In the genomic region with DNA sequence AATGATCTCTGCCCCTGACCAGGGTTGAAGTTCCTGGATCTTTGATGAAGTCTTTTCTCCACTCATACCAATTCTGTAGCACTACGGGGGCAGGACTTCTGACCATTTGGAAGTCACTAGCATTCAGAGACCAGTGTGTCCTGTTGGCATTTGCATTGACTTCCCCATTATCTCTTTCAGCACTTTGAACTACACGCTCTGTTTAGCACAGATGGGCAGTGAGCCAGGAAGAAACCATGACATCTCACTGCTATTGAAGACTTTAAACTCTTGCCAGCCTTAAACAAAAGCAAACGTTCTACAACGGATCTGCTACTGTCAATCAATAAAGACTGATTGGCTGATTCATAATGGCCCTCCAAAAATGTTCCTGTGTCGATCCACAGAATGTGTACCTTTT, we compare ENCODE assay signal across 14 mouse cellular contexts.
DNase-seq lines count a peak whose midpoint lies in the region; ATAC-seq and TF ChIP-seq lines count a peak whose summit lies in the region.
"Had no signal": no experiment of that assay in that cellular context is flagged by ENCODE, and none has a peak within 500 bp of the region (broad histone marks: within the 10 kb centered on the region; RNA-seq: fewer than 3 reads in every experiment).

No protein-coding gene starts in this region.

- no peak overlapping the region for H3K4me3 ChIP-seq in liver, adult 2 months (ENCODE audit: insufficient read depth, low read depth, low read length)
- no peak overlapping the region for H3K4me3 ChIP-seq in liver, postnatal 0 days (ENCODE audit: low read depth, low read length)
- no peak overlapping the region for H3K4me3 ChIP-seq in heart, embryonic 12.5 days
- H3K4me3 ChIP-seq: forebrain, embryonic 10.5 days; hindbrain, embryonic 13.5 days; liver, embryonic 13.5 days; midbrain, embryonic 10.5 days; neural tube, embryonic 12.5 days had no signal

- H3K9ac ChIP-seq in liver, adult 2 months (ENCODE audit: low read depth, low read length), result no peak overlapping the region
- no peak overlapping the region for H3K9ac ChIP-seq in liver, postnatal 0 days (replicated peaks)
- no peak overlapping the region for H3K9ac ChIP-seq in heart, embryonic 12.5 days
- H3K9ac ChIP-seq: hindbrain, embryonic 13.5 days; liver, embryonic 13.5 days; neural tube, embryonic 12.5 days had no signal

- no peaks in the 10 kb centered on the region for H3K9me3 ChIP-seq in liver, postnatal 0 days (ENCODE audit: low read length)
- no peaks in the 10 kb centered on the region for H3K9me3 ChIP-seq in heart, embryonic 12.5 days (replicated peaks)
- H3K9me3 ChIP-seq: forebrain, embryonic 10.5 days; hindbrain, embryonic 13.5 days; liver, embryonic 13.5 days; midbrain, embryonic 10.5 days; neural tube, embryonic 12.5 days had no signal

- no peak for TF ChIP-seq CTCF in liver, adult 2 months (IDR thresholded peaks at IDR 0.05; ENCODE audit: low read depth, low read length)
- no peak for TF ChIP-seq CTCF in liver, postnatal 0 days (IDR thresholded peaks at IDR 0.05; ENCODE audit: low read depth)

- no peaks in the 10 kb centered on the region for H3K4me1 ChIP-seq in liver, adult 2 months (ENCODE audit: control insufficient read depth, insufficient read depth, low read length)
- H3K4me1 ChIP-seq in liver, postnatal 0 days (ENCODE audit: insufficient read depth), result no peaks in the 10 kb centered on the region
- no peaks in the 10 kb centered on the region for H3K4me1 ChIP-seq in heart, embryonic 12.5 days (replicated peaks)
- H3K4me1 ChIP-seq: forebrain, embryonic 10.5 days; hindbrain, embryonic 13.5 days; liver, embryonic 13.5 days; midbrain, embryonic 10.5 days; neural tube, embryonic 12.5 days had no signal

- no peaks in the 10 kb centered on the region for H3K36me3 ChIP-seq in liver, adult 2 months (ENCODE audit: control insufficient read depth, insufficient read depth, low read length)
- no peaks in the 10 kb centered on the region for H3K36me3 ChIP-seq in liver, postnatal 0 days (replicated peaks; ENCODE audit: insufficient read depth, low read length)
- no peaks in the 10 kb centered on the region for H3K36me3 ChIP-seq in heart, embryonic 12.5 days
- H3K36me3 ChIP-seq: forebrain, embryonic 10.5 days; hindbrain, embryonic 13.5 days; liver, embryonic 13.5 days; midbrain, embryonic 10.5 days; neural tube, embryonic 12.5 days had no signal

- 23% methylated on average over 5 of the region's 5 CpGs for WGBS in liver, adult 2 months
- 28% methylated on average over 5 of the region's 5 CpGs for WGBS in liver, postnatal 0 days (ENCODE audit: insufficient replicate concordance)
- WGBS in heart, embryonic 12.5 days, result 46% methylated on average over 5 of the region's 5 CpGs

- no peak for ATAC-seq in liver, postnatal 0 days
- no peak for ATAC-seq in heart, embryonic 12.5 days (ENCODE audit: insufficient number of reproducible peaks, low FRiP score)

- no peak for TF ChIP-seq EP300 in liver, postnatal 0 days (IDR thresholded peaks at IDR 0.05; ENCODE audit: low read depth)

- H3K4me2 ChIP-seq in liver, postnatal 0 days (ENCODE audit: low read depth, low read length), result no peak overlapping the region
- no peak overlapping the region for H3K4me2 ChIP-seq in heart, embryonic 12.5 days
- H3K4me2 ChIP-seq: hindbrain, embryonic 13.5 days; liver, embryonic 13.5 days; neural tube, embryonic 12.5 days had no signal

- no peak overlapping the region for H3K27ac ChIP-seq in liver, adult 2 months (replicated peaks; ENCODE audit: insufficient read depth, low read depth, low read length)
- H3K27ac ChIP-seq in liver, postnatal 0 days (ENCODE audit: low read depth), result no peak overlapping the region
- H3K27ac ChIP-seq in heart, embryonic 12.5 days (ENCODE audit: poor library complexity, severe bottlenecking), result no peak overlapping the region
- H3K27ac ChIP-seq: forebrain, embryonic 10.5 days; hindbrain, embryonic 13.5 days; liver, embryonic 13.5 days; midbrain, embryonic 10.5 days; neural tube, embryonic 12.5 days had no signal

- intact Hi-C loops in gastrocnemius, postnatal 14 days (cut with DNase I; ENCODE audit: low total_unique reads), result no loop called here

- no peaks in the 10 kb centered on the region for H3K79me2 ChIP-seq in liver, adult 2 months (ENCODE audit: control insufficient read depth, insufficient read depth, low read length)

- TF ChIP-seq POLR2A in liver, adult 2 months (IDR thresholded peaks at IDR 0.05; ENCODE audit: extremely low read depth, insufficient read depth, low read length), result no peak

- DNase-seq in adrenal gland, adult (ENCODE audit: inconsistent age in 2 of 2, low spot score in 1 of 2), result peak; percentile 28 to 64
- DNase-seq in adrenal gland, adult 18-20 months (ENCODE audit: low spot score in 2 of 2), result no peak
- DNase-seq in liver, adult 2 months (ENCODE audit: extremely low read depth, low read depth, low spot score), result peak; percentile 60
- DNase-seq in liver, postnatal 0 days, result no peak
- peak; percentile 25 to 29 for DNase-seq in B cell, adult 2 months
- peak; percentile 67 for DNase-seq in kidney, adult 9 months
- DNase-seq in gastrocnemius, postnatal 14 days, result no peak
- DNase-seq: cerebellum, adult 11 months; liver, embryonic 13.5 days had no signal

- H3K27me3 ChIP-seq in liver, adult 2 months (ENCODE audit: control insufficient read depth, insufficient read depth, low read length), result no peaks in the 10 kb centered on the region
- no peaks in the 10 kb centered on the region for H3K27me3 ChIP-seq in liver, postnatal 0 days (ENCODE audit: insufficient read depth, low read length)
- H3K27me3 ChIP-seq in heart, embryonic 12.5 days (replicated peaks), result no peaks in the 10 kb centered on the region
- H3K27me3 ChIP-seq: hindbrain, embryonic 13.5 days; liver, embryonic 13.5 days; neural tube, embryonic 12.5 days had no signal

Comparison
In these comparisons a context has a peak if more than half of its experiments do, and no peak if none do; other contexts are left out.
1. DNase-seq: peak in adrenal gland, adult (2 of 2), liver, adult 2 months (single experiment), B cell, adult 2 months (2 of 2) and kidney, adult 9 months (single experiment); none in adrenal gland, adult 18-20 months (0 of 2), liver, postnatal 0 days (single experiment) and gastrocnemius, postnatal 14 days (single experiment).